ENCODE assay signal across 18 mouse cellular contexts in the genomic region with DNA sequence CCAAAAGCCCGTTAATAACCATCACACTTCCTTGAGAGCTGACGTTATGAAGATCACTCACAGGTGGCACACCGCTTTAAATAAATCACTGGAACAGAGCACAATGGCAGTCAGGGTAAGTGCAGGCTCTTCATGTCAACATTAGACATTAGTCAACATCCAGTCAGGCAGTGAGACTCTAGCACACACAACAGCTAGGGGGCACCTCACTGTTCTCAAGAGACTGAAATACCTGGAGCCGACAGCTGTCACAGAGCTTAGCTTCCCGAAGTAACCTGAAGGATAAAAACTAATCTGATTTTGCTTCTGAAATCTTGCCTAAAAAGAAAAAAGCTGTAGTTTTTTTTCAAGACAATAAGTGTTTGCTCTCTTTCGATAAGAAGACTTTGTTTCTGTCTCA. TPM values are rescaled to one million over a fixed set of nuclear protein-coding genes. Genes with fewer than 3 reads are reported as not detected.
A peak's percentile ranks its signal among the peaks of the same experiment; 100 is the strongest.
DNase-seq lines count a peak whose midpoint lies in the region; ATAC-seq and TF ChIP-seq lines count a peak whose summit lies in the region.
"Had no signal": no experiment of that assay in that cellular context is flagged by ENCODE, and none has a peak within 500 bp of the region (broad histone marks: within the 10 kb centered on the region; RNA-seq: fewer than 3 reads in every experiment).

No protein-coding gene starts in this region.

- H3K9ac ChIP-seq in intestine, postnatal 0 days (ENCODE audit: low read depth, low read length) = no peak overlapping the region
- no peak overlapping the region for H3K9ac ChIP-seq in intestine, embryonic 15.5 days
- H3K9ac ChIP-seq in MEL (ENCODE audit: control insufficient read depth, low read depth, low read length, poor library complexity, severe bottlenecking) = no peak overlapping the region
- H3K9ac ChIP-seq: heart, embryonic 15.5 days; hindbrain, embryonic 12.5 days; limb, embryonic 15.5 days; midbrain, embryonic 12.5 days had no signal

- no peak overlapping the region for H3K4me3 ChIP-seq in intestine, postnatal 0 days (ENCODE audit: low read depth, low read length)
- H3K4me3 ChIP-seq in intestine, embryonic 15.5 days (replicated peaks) = no peak overlapping the region
- H3K4me3 ChIP-seq in lung, adult 2 months (replicated peaks; ENCODE audit: extremely low read depth, low read depth, low read length) = no peak overlapping the region
- no peak overlapping the region for H3K4me3 ChIP-seq in MEL (ENCODE audit: control insufficient read depth in 1 of 2, insufficient read depth in 1 of 2, low read depth in 2 of 2, low read length in 2 of 2)
- H3K4me3 ChIP-seq in limb, embryonic 10.5 days = no peak overlapping the region
- no peak overlapping the region for H3K4me3 ChIP-seq in hindbrain, embryonic 10.5 days
- H3K4me3 ChIP-seq: heart, embryonic 15.5 days; hindbrain, embryonic 12.5 days; limb, embryonic 15.5 days; midbrain, embryonic 12.5 days had no signal

- no peak for TF ChIP-seq RAD21 in MEL (IDR thresholded peaks at IDR 0.05; ENCODE audit: low read depth, low read length)

- TF ChIP-seq EP300 in MEL (IDR thresholded peaks at IDR 0.05; ENCODE audit: low read depth in 1 of 2, low read length in 2 of 2) = no peak

- H3K27me3 ChIP-seq in intestine, postnatal 0 days (replicated peaks; ENCODE audit: control insufficient read depth, insufficient read depth, low read length) = no peaks in the 10 kb centered on the region
- H3K27me3 ChIP-seq in intestine, embryonic 15.5 days (replicated peaks) = no peaks in the 10 kb centered on the region
- peaks cover 0 to 3% of the 10 kb centered on the region in 2 experiments; a peak in 1 of 4 replicates for H3K27me3 ChIP-seq in MEL (ENCODE audit: control insufficient read depth in 1 of 2, insufficient read depth in 2 of 2, low read length in 2 of 2)
- no peaks in the 10 kb centered on the region for H3K27me3 ChIP-seq in limb, embryonic 10.5 days (ENCODE audit: low read depth, poor library complexity, severe bottlenecking)
- no peaks in the 10 kb centered on the region for H3K27me3 ChIP-seq in hindbrain, embryonic 10.5 days (ENCODE audit: insufficient read depth, poor library complexity, severe bottlenecking)
- H3K27me3 ChIP-seq: heart, embryonic 15.5 days; hindbrain, embryonic 12.5 days; midbrain, embryonic 12.5 days had no signal

- H3K4me2 ChIP-seq in intestine, postnatal 0 days (replicated peaks; ENCODE audit: low read depth) = no peak overlapping the region
- no peak overlapping the region for H3K4me2 ChIP-seq in intestine, embryonic 15.5 days (replicated peaks)
- H3K4me2 ChIP-seq: heart, embryonic 15.5 days; hindbrain, embryonic 12.5 days; limb, embryonic 15.5 days; midbrain, embryonic 12.5 days had no signal

- peak; percentile 7 for DNase-seq in lung, adult 2 months
- no peak for DNase-seq in lung, postnatal 10 days
- no peak for DNase-seq in MEL (ENCODE audit: low read depth, low spot score)
- peak; percentile 18 for DNase-seq in limb, embryonic 10.5 days (ENCODE audit: low spot score)
- no peak for DNase-seq in hindbrain, embryonic 10.5 days (ENCODE audit: low spot score)
- DNase-seq: cerebellum, adult 9-10 months; embryo, embryonic 11 days; kidney, postnatal 25 days; layer of hippocampus, adult 9-11 months had no signal

- TF ChIP-seq CTCF in intestine, postnatal 0 days (IDR thresholded peaks at IDR 0.05; ENCODE audit: low read depth) = peak; percentile 35
- 0 out of 2 replicates have a peak, but pooled peaks have one; percentile 9 for TF ChIP-seq CTCF in lung, adult 2 months (IDR thresholded peaks at IDR 0.05; ENCODE audit: insufficient read depth, low read length)
- no peak for TF ChIP-seq CTCF in MEL (IDR thresholded peaks at IDR 0.05 in 2 of 3, conservative IDR thresholded peaks at IDR 0.05 in 1 of 3; ENCODE audit: control insufficient read depth in 1 of 3, insufficient read depth in 1 of 3, low read depth in 2 of 3, low read length in 3 of 3, poor library complexity in 1 of 3, severe bottlenecking in 1 of 3)

- H3K79me2 ChIP-seq in MEL (ENCODE audit: control insufficient read depth, insufficient read depth, low read length, poor library complexity) = no peaks in the 10 kb centered on the region

- no peak for TF ChIP-seq POLR2A in lung, adult 2 months (IDR thresholded peaks at IDR 0.05; ENCODE audit: borderline replicate concordance, extremely low read depth, low read depth, low read length)
- TF ChIP-seq POLR2A in MEL (IDR thresholded peaks at IDR 0.05; ENCODE audit: control insufficient read depth in 1 of 2, insufficient read depth in 1 of 2, low read depth in 1 of 2, low read length in 2 of 2, poor library complexity in 1 of 2) = no peak

- H3K9me3 ChIP-seq in intestine, postnatal 0 days (ENCODE audit: control insufficient read depth) = no peaks in the 10 kb centered on the region
- no peaks in the 10 kb centered on the region for H3K9me3 ChIP-seq in intestine, embryonic 15.5 days
- no peaks in the 10 kb centered on the region for H3K9me3 ChIP-seq in MEL (replicated peaks; ENCODE audit: insufficient read depth, low read length)
- H3K9me3 ChIP-seq in limb, embryonic 10.5 days (replicated peaks) = no peaks in the 10 kb centered on the region
- H3K9me3 ChIP-seq in hindbrain, embryonic 10.5 days = no peaks in the 10 kb centered on the region
- H3K9me3 ChIP-seq: heart, embryonic 15.5 days; hindbrain, embryonic 12.5 days; limb, embryonic 15.5 days; midbrain, embryonic 12.5 days had no signal

- H3K36me3 ChIP-seq in intestine, postnatal 0 days (ENCODE audit: control insufficient read depth, insufficient read depth) = no peaks in the 10 kb centered on the region
- no peaks in the 10 kb centered on the region for H3K36me3 ChIP-seq in intestine, embryonic 15.5 days
- no peaks in the 10 kb centered on the region for H3K36me3 ChIP-seq in MEL (ENCODE audit: control insufficient read depth in 1 of 2, insufficient read depth in 2 of 2, low read length in 2 of 2)
- no peaks in the 10 kb centered on the region for H3K36me3 ChIP-seq in limb, embryonic 10.5 days
- no peaks in the 10 kb centered on the region for H3K36me3 ChIP-seq in hindbrain, embryonic 10.5 days
- H3K36me3 ChIP-seq: heart, embryonic 15.5 days; hindbrain, embryonic 12.5 days; limb, embryonic 15.5 days; midbrain, embryonic 12.5 days had no signal

- no peak overlapping the region for H3K27ac ChIP-seq in intestine, postnatal 0 days (ENCODE audit: low read depth, low read length)
- H3K27ac ChIP-seq in intestine, embryonic 15.5 days = no peak overlapping the region
- no peak overlapping the region for H3K27ac ChIP-seq in MEL (ENCODE audit: control insufficient read depth, low read depth, low read length)
- no peak overlapping the region for H3K27ac ChIP-seq in limb, embryonic 10.5 days
- H3K27ac ChIP-seq in hindbrain, embryonic 10.5 days = no peak overlapping the region
- H3K27ac ChIP-seq: heart, embryonic 15.5 days; hindbrain, embryonic 12.5 days; limb, embryonic 15.5 days; macrophage; midbrain, embryonic 12.5 days had no signal

- no peak for ATAC-seq in intestine, postnatal 0 days
- ATAC-seq in intestine, embryonic 15.5 days = no peak
- ATAC-seq: forebrain, embryonic 14.5 days; intestine, embryonic 16.5 days had no signal

- no peaks in the 10 kb centered on the region for H3K4me1 ChIP-seq in intestine, postnatal 0 days (replicated peaks; ENCODE audit: control insufficient read depth, insufficient read depth, low read length)
- no peaks in the 10 kb centered on the region for H3K4me1 ChIP-seq in intestine, embryonic 15.5 days (replicated peaks)
- no peaks in the 10 kb centered on the region for H3K4me1 ChIP-seq in lung, adult 2 months (ENCODE audit: control insufficient read depth, insufficient read depth, low read length)
- H3K4me1 ChIP-seq in MEL (ENCODE audit: control insufficient read depth in 1 of 2, insufficient read depth in 2 of 2, low read length in 2 of 2) = no peaks in the 10 kb centered on the region
- peaks cover 14% of the 10 kb centered on the region for H3K4me1 ChIP-seq in limb, embryonic 10.5 days
- no peaks in the 10 kb centered on the region for H3K4me1 ChIP-seq in hindbrain, embryonic 10.5 days (replicated peaks)
- H3K4me1 ChIP-seq: heart, embryonic 15.5 days had no signal

- WGBS in intestine, postnatal 0 days = 54% methylated on average over 6 of the region's 6 CpGs
- 70% methylated on average over 6 of the region's 6 CpGs for WGBS in intestine, embryonic 15.5 days
- WGBS in lung, adult 2 months = 49% methylated on average over 6 of the region's 6 CpGs
- 83% methylated on average over 6 of the region's 6 CpGs for WGBS in limb, embryonic 10.5 days
- WGBS in hindbrain, embryonic 10.5 days = 84% methylated on average over 6 of the region's 6 CpGs

TF ChIP-seq in MEL, 35 proteins besides CTCF, POLR2A, EP300 and RAD21:
- TF ChIP-seq NRF1 (IDR thresholded peaks at IDR 0.05; ENCODE audit: insufficient read depth, low read depth, low read length, poor library complexity, severe bottlenecking) (no peak), SMC3 (IDR thresholded peaks at IDR 0.05; ENCODE audit: low read depth, low read length) (0 out of 2 replicates have a peak, but pooled peaks have one; percentile 9)

RNA-seq across cellular contexts. Expression of a gene that starts 49.9 kb away (rescaled TPM):
- polyA plus RNA-seq in intestine, postnatal 0 days (2015; fragmentation: Nextera tagmentation; extraction: Ambion mirVana) = 1.6 and 1.9 TPM in 2 replicates
- 0.72 and 0.73 TPM in 2 replicates for polyA plus RNA-seq in intestine, embryonic 15.5 days (2015; fragmentation: Nextera tagmentation; extraction: Ambion mirVana)
- polyA plus RNA-seq in lung, adult 2 months (2012; rRNA removed) = 2.4 and 4.0 TPM in 2 replicates
- total RNA-seq in MEL (2012; rRNA removed) = not detected in 2 replicates
- not detected for polyA plus RNA-seq in MEL (2012; ENCODE audit: insufficient read depth in 1 of 2, insufficient read length in 2 of 2, low read depth in 1 of 2, low replicate concordance in 2 of 2, missing spikeins in 1 of 2)
- polyA plus RNA-seq in limb, embryonic 10.5 days (2016; fragmentation: Nextera tagmentation; extraction: Ambion mirVana) = 0.25 and 0.41 TPM in 2 replicates
- 0.27 and 0.42 TPM in 2 replicates for polyA plus RNA-seq in hindbrain, embryonic 10.5 days (2016; fragmentation: Nextera tagmentation; extraction: Ambion mirVana)

Comparison
In these comparisons a context has a peak if more than half of its experiments do, and no peak if none do; other contexts are left out.
1. DNase-seq: peak in lung, adult 2 months (single experiment) and limb, embryonic 10.5 days (single experiment); none in lung, postnatal 10 days (single experiment), MEL (single experiment) and hindbrain, embryonic 10.5 days (single experiment).
2. CTCF ChIP-seq: peak in intestine, postnatal 0 days (single experiment) and lung, adult 2 months (single experiment); none in MEL (0 of 3).